9 mouse cellular contexts compared by ENCODE assay signal in the genomic region with DNA sequence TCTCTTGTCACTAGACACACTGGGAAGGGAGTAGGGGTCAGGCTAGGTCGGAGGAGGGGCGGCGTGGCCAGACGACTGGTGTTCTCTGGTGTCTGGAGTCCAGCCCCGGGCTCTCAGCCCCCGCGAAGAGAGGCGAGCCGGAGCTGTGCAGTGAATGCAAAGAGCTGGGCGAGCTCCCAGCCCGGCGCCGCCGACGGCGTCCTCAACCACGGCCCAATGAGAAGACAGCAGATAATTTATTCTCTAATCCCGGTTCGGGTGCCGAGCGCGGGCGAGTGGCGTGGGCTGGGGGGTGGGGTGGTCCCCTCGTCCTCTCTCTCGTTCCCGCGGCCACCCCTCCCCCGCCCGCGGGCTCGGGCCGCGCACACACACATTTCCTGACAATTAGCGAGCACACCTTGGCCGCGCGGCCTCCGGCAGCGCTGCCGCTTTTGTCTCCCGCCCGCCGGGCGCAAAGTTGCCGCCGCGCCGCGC. TPM values are rescaled to one million over a fixed set of nuclear protein-coding genes. Genes with fewer than 3 reads are reported as not detected.
DNase-seq lines count a peak whose midpoint lies in the region; ATAC-seq lines count a peak whose summit lies in the region.
"Had no signal": no experiment of that assay in that cellular context is flagged by ENCODE, and none has a peak within 500 bp of the region (broad histone marks: within the 10 kb centered on the region; RNA-seq: fewer than 3 reads in every experiment).

No protein-coding gene starts in this region.

- H3K4me2 ChIP-seq in embryonic facial prominence, embryonic 11.5 days (ENCODE audit: low read depth, low read length): peak overlapping the region; percentile 94
- H3K4me2 ChIP-seq in intestine, embryonic 14.5 days (ENCODE audit: low read length): peak overlapping the region; percentile 96
- peak overlapping the region; percentile 86 for H3K4me2 ChIP-seq in liver, embryonic 11.5 days
- peak overlapping the region; percentile 86 for H3K4me2 ChIP-seq in neural tube, embryonic 13.5 days

- peak overlapping the region; percentile 83 for H3K27ac ChIP-seq in embryonic facial prominence, embryonic 11.5 days (replicated peaks; ENCODE audit: low read depth, low read length)
- H3K27ac ChIP-seq in intestine, embryonic 14.5 days (ENCODE audit: low read depth): no peak overlapping the region
- H3K27ac ChIP-seq in liver, embryonic 11.5 days (ENCODE audit: low read depth, low read length): no peak overlapping the region
- peak overlapping the region; percentile 100 for H3K27ac ChIP-seq in neural tube, embryonic 13.5 days (replicated peaks)

- no peak for ATAC-seq in megakaryocyte, adult 5-6 weeks (ENCODE audit: poor library complexity, severe bottlenecking)
- peak; percentile 73 for ATAC-seq in embryonic facial prominence, embryonic 11.5 days (replicated peaks; ENCODE audit: insufficient number of reproducible peaks, low FRiP score, low TSS enrichment, low read depth)
- peak; percentile 53; the same call in 1 of the 2 replicates for ATAC-seq in intestine, embryonic 14.5 days (replicated peaks; ENCODE audit: low FRiP score, low TSS enrichment, low read depth)
- ATAC-seq in liver, embryonic 11.5 days (replicated peaks; ENCODE audit: low FRiP score): no peak
- ATAC-seq in neural tube, embryonic 13.5 days (ENCODE audit: low read depth): peak; percentile 79

- peak overlapping the region; percentile 33 for H3K4me3 ChIP-seq in megakaryocyte, embryonic 14.5 days (replicated peaks)
- H3K4me3 ChIP-seq in embryonic facial prominence, embryonic 11.5 days (ENCODE audit: low read depth, low read length): peak overlapping the region; percentile 69
- peak overlapping the region; percentile 56 for H3K4me3 ChIP-seq in intestine, embryonic 14.5 days (ENCODE audit: low read depth, low read length)
- peak overlapping the region; percentile 58 for H3K4me3 ChIP-seq in liver, embryonic 11.5 days (ENCODE audit: low read depth, low read length)
- peak overlapping the region; percentile 76 for H3K4me3 ChIP-seq in neural tube, embryonic 13.5 days

- peak; percentile 77 for DNase-seq in embryonic facial prominence, embryonic 11.5 days (ENCODE audit: low spot score)
- peak; percentile 73 for DNase-seq in intestine, embryonic 14.5 days (ENCODE audit: low spot score)
- DNase-seq in liver, embryonic 11.5 days (ENCODE audit: low spot score): no peak
- DNase-seq in ovary, adult 18-20 months (ENCODE audit: low spot score): no peak
- no peak for DNase-seq in urinary bladder, adult 18-20 months (ENCODE audit: low spot score in 2 of 2)

- WGBS in embryonic facial prominence, embryonic 11.5 days: under 1% methylated on average over 42 of the region's 50 CpGs
- under 1% methylated on average over 39 of the region's 50 CpGs for WGBS in intestine, embryonic 14.5 days
- WGBS in liver, embryonic 11.5 days: 1% methylated on average over 47 of the region's 50 CpGs
- WGBS in neural tube, embryonic 13.5 days: under 1% methylated on average over 46 of the region's 50 CpGs

- H3K9ac ChIP-seq in embryonic facial prominence, embryonic 11.5 days (replicated peaks; ENCODE audit: low read length): peak overlapping the region; percentile 89
- H3K9ac ChIP-seq in intestine, embryonic 14.5 days (ENCODE audit: low read length): peak overlapping the region; percentile 39
- peak overlapping the region; percentile 39 for H3K9ac ChIP-seq in liver, embryonic 11.5 days (ENCODE audit: low read depth, low read length)
- H3K9ac ChIP-seq in neural tube, embryonic 13.5 days: peak overlapping the region; percentile 97

- H3K4me1 ChIP-seq in megakaryocyte, embryonic 14.5 days: peaks cover 17% of the 10 kb centered on the region
- H3K4me1 ChIP-seq in embryonic facial prominence, embryonic 11.5 days (ENCODE audit: control insufficient read depth, insufficient read depth, low read length): peaks cover 2% of the 10 kb centered on the region
- H3K4me1 ChIP-seq in intestine, embryonic 14.5 days (replicated peaks; ENCODE audit: control insufficient read depth, insufficient read depth, low read length): peaks cover 7% of the 10 kb centered on the region; the same call in 1 of the 2 replicates
- peaks cover 6% of the 10 kb centered on the region for H3K4me1 ChIP-seq in liver, embryonic 11.5 days (replicated peaks; ENCODE audit: control insufficient read depth, insufficient read depth, low read length)
- H3K4me1 ChIP-seq in neural tube, embryonic 13.5 days (replicated peaks): peaks cover 54% of the 10 kb centered on the region

- peaks cover 95% of the 10 kb centered on the region for H3K27me3 ChIP-seq in megakaryocyte, embryonic 14.5 days (replicated peaks)
- peaks cover 43% of the 10 kb centered on the region for H3K27me3 ChIP-seq in embryonic facial prominence, embryonic 11.5 days (ENCODE audit: control insufficient read depth, insufficient read depth, low read length)
- peaks cover 69% of the 10 kb centered on the region for H3K27me3 ChIP-seq in intestine, embryonic 14.5 days (replicated peaks; ENCODE audit: control insufficient read depth, insufficient read depth, low read length)
- peaks cover 77% of the 10 kb centered on the region for H3K27me3 ChIP-seq in liver, embryonic 11.5 days (replicated peaks; ENCODE audit: control insufficient read depth, insufficient read depth, low read length)
- H3K27me3 ChIP-seq in neural tube, embryonic 13.5 days: peaks cover 22% of the 10 kb centered on the region

- H3K36me3 ChIP-seq in megakaryocyte, embryonic 14.5 days (replicated peaks; ENCODE audit: low read length): no peaks in the 10 kb centered on the region
- H3K36me3 ChIP-seq in embryonic facial prominence, embryonic 11.5 days (replicated peaks; ENCODE audit: control insufficient read depth, insufficient read depth, low read depth, low read length): no peaks in the 10 kb centered on the region
- H3K36me3 ChIP-seq in intestine, embryonic 14.5 days (ENCODE audit: control insufficient read depth, insufficient read depth, low read length): no peaks in the 10 kb centered on the region
- H3K36me3 ChIP-seq in liver, embryonic 11.5 days (ENCODE audit: control insufficient read depth, insufficient read depth, low read length): no peaks in the 10 kb centered on the region
- no peaks in the 10 kb centered on the region for H3K36me3 ChIP-seq in neural tube, embryonic 13.5 days

- no peaks in the 10 kb centered on the region for H3K9me3 ChIP-seq in megakaryocyte, embryonic 14.5 days
- H3K9me3 ChIP-seq in embryonic facial prominence, embryonic 11.5 days (replicated peaks; ENCODE audit: control insufficient read depth, low read length): no peaks in the 10 kb centered on the region
- no peaks in the 10 kb centered on the region for H3K9me3 ChIP-seq in intestine, embryonic 14.5 days (ENCODE audit: control insufficient read depth, low read length)
- no peaks in the 10 kb centered on the region for H3K9me3 ChIP-seq in liver, embryonic 11.5 days (ENCODE audit: control insufficient read depth, low read length)
- H3K9me3 ChIP-seq in neural tube, embryonic 13.5 days: no peaks in the 10 kb centered on the region

RNA-seq across cellular contexts. Expression of gene Lemd1, which starts 1.2 kb away (rescaled TPM):
- polyA plus RNA-seq in megakaryocyte, embryonic 14.5 days (2012; ENCODE audit: insufficient read depth, low replicate concordance): 2.3 TPM in 1 of 2 replicates, not detected in the other
- not detected in 2 replicates for total RNA-seq in megakaryocyte, adult 5-6 weeks (2015)
- not detected in 2 replicates for total RNA-seq in megakaryocyte, adult 5-6 weeks (2017)
- 1.1 and 3.4 TPM in 2 replicates for polyA plus RNA-seq in embryonic facial prominence, embryonic 11.5 days (2014; fragmentation: Nextera tagmentation; extraction: Ambion mirVana)
- 0.27 and 0.52 TPM in 2 replicates for polyA plus RNA-seq in intestine, embryonic 14.5 days (2014; fragmentation: Nextera tagmentation; extraction: Ambion mirVana)
- polyA plus RNA-seq in liver, embryonic 11.5 days (2014; fragmentation: Nextera tagmentation; extraction: Ambion mirVana): 0.27 TPM in 1 of 2 replicates, not detected in the other
- 19.1 and 22.6 TPM in 2 replicates for polyA plus RNA-seq in neural tube, embryonic 13.5 days (2015; fragmentation: Nextera tagmentation; extraction: Ambion mirVana)

RNA-seq across cellular contexts. Expression of gene AC124108.1, which starts 1.2 kb away (rescaled TPM):
- not detected in 2 replicates for polyA plus RNA-seq in megakaryocyte, embryonic 14.5 days (2012; ENCODE audit: insufficient read depth, low replicate concordance)
- not detected in 2 replicates for total RNA-seq in megakaryocyte, adult 5-6 weeks (2015)
- total RNA-seq in megakaryocyte, adult 5-6 weeks (2017): not detected in 2 replicates
- 0.65 and 0.99 TPM in 2 replicates for polyA plus RNA-seq in embryonic facial prominence, embryonic 11.5 days (2014; fragmentation: Nextera tagmentation; extraction: Ambion mirVana)
- 0.09 TPM in 1 of 2 replicates, not detected in the other for polyA plus RNA-seq in intestine, embryonic 14.5 days (2014; fragmentation: Nextera tagmentation; extraction: Ambion mirVana)
- polyA plus RNA-seq in liver, embryonic 11.5 days (2014; fragmentation: Nextera tagmentation; extraction: Ambion mirVana): 0.04 and 0.08 TPM in 2 replicates
- 2.7 and 3.5 TPM in 2 replicates for polyA plus RNA-seq in neural tube, embryonic 13.5 days (2015; fragmentation: Nextera tagmentation; extraction: Ambion mirVana)

RNA-seq across cellular contexts. Expression of gene Gm10188, which starts 39.5 kb away (rescaled TPM):
- polyA plus RNA-seq in megakaryocyte, embryonic 14.5 days (2012; ENCODE audit: insufficient read depth, low replicate concordance): not detected in 2 replicates
- not detected in 2 replicates for total RNA-seq in megakaryocyte, adult 5-6 weeks (2015)
- total RNA-seq in megakaryocyte, adult 5-6 weeks (2017): not detected in 2 replicates
- polyA plus RNA-seq in embryonic facial prominence, embryonic 11.5 days (2014; fragmentation: Nextera tagmentation; extraction: Ambion mirVana): not detected in 2 replicates
- polyA plus RNA-seq in intestine, embryonic 14.5 days (2014; fragmentation: Nextera tagmentation; extraction: Ambion mirVana): not detected in 2 replicates
- polyA plus RNA-seq in liver, embryonic 11.5 days (2014; fragmentation: Nextera tagmentation; extraction: Ambion mirVana): not detected in 2 replicates
- not detected in 2 replicates for polyA plus RNA-seq in neural tube, embryonic 13.5 days (2015; fragmentation: Nextera tagmentation; extraction: Ambion mirVana)
- total RNA-seq: left cerebral cortex, postnatal 10 days had no signal

RNA-seq across cellular contexts. Expression of gene Cdk18, which starts 50.6 kb away (rescaled TPM):
- polyA plus RNA-seq in megakaryocyte, embryonic 14.5 days (2012; ENCODE audit: insufficient read depth, low replicate concordance): 4.2 and 28.8 TPM in 2 replicates
- total RNA-seq in megakaryocyte, adult 5-6 weeks (2015): 0.14 TPM in 1 of 2 replicates, not detected in the other
- total RNA-seq in megakaryocyte, adult 5-6 weeks (2017): 0.04 TPM in 1 of 2 replicates, not detected in the other
- polyA plus RNA-seq in embryonic facial prominence, embryonic 11.5 days (2014; fragmentation: Nextera tagmentation; extraction: Ambion mirVana): 1.6 and 2.3 TPM in 2 replicates
- polyA plus RNA-seq in intestine, embryonic 14.5 days (2014; fragmentation: Nextera tagmentation; extraction: Ambion mirVana): 7.6 and 7.7 TPM in 2 replicates
- polyA plus RNA-seq in liver, embryonic 11.5 days (2014; fragmentation: Nextera tagmentation; extraction: Ambion mirVana): 4.1 and 4.4 TPM in 2 replicates
- 0.11 and 0.47 TPM in 2 replicates for polyA plus RNA-seq in neural tube, embryonic 13.5 days (2015; fragmentation: Nextera tagmentation; extraction: Ambion mirVana)

Comparison
In these comparisons a context has a peak if more than half of its experiments do, and no peak if none do; other contexts are left out.
1. ATAC-seq: peak in embryonic facial prominence, embryonic 11.5 days (single experiment), intestine, embryonic 14.5 days (single experiment) and neural tube, embryonic 13.5 days (single experiment); none in megakaryocyte, adult 5-6 weeks (single experiment) and liver, embryonic 11.5 days (single experiment).
2. DNase-seq: peak in embryonic facial prominence, embryonic 11.5 days (single experiment) and intestine, embryonic 14.5 days (single experiment); none in liver, embryonic 11.5 days (single experiment), ovary, adult 18-20 months (single experiment) and urinary bladder, adult 18-20 months (0 of 2).
3. H3K27ac ChIP-seq: peak in embryonic facial prominence, embryonic 11.5 days (single experiment) and neural tube, embryonic 13.5 days (single experiment); none in intestine, embryonic 14.5 days (single experiment) and liver, embryonic 11.5 days (single experiment).
4. H3K9ac ChIP-seq: peak in every context shown above with its lines; median percentile 97 in neural tube, embryonic 13.5 days; 89 in embryonic facial prominence, embryonic 11.5 days; 39 in intestine, embryonic 14.5 days; 39 in liver, embryonic 11.5 days.
5. Peak in every context shown above with its lines, with median percentiles within 50 percentile points of each other: H3K4me3 ChIP-seq and H3K4me2 ChIP-seq.